Mouse (Mus musculus) embryonic facial prominence, embryonic 14.5 days (tissue): ENCODE data around the gene Dtnb. TPM values are rescaled to one million over a fixed set of nuclear protein-coding genes. Genes with fewer than 3 reads are reported as not detected.
A peak's percentile ranks its signal among the peaks of the same experiment; 100 is the strongest.

Experiments
- ATAC-seq: fragments of 200-750 bp; cut with Nextera tagmentation; 2 replicates; pipeline ENCODE4 v1.8.0; 2017; ENCODE audit warnings: low read depth, moderate number of reproducible peaks, moderate TSS enrichment
- DNase-seq: peaks from one replicate; pipeline ENCODE4 v3.0.0-alpha.2; 2015; ENCODE audit warnings: low spot score
- H3K27ac ChIP-seq: fragments of 300-500 bp; sonication (generic); replicated peaks from 2 replicates; pipeline ENCODE4 v1.5.1; 2014; ENCODE audit warnings: low read depth, mild to moderate bottlenecking, low read length, moderate library complexity
- H3K27me3 ChIP-seq: fragments of 300-500 bp; sonication (generic); replicated peaks from 2 replicates; pipeline ENCODE4 v1.6.1; 2014; ENCODE audit warnings: low read length; ENCODE audit not compliant: control insufficient read depth, insufficient read depth
- H3K36me3 ChIP-seq: fragments of 300-500 bp; sonication (generic); 2 replicates; pipeline ENCODE4 v1.6.1; 2014; ENCODE audit warnings: low read length, mixed read lengths; ENCODE audit not compliant: control insufficient read depth, insufficient read depth
- H3K4me1 ChIP-seq: fragments of 300-500 bp; sonication (generic); 2 replicates; pipeline ENCODE4 v1.6.1; 2014; ENCODE audit warnings: antibody characterized with exemption, low read length; ENCODE audit not compliant: control insufficient read depth, insufficient read depth
- H3K4me2 ChIP-seq: fragments of 300-500 bp; sonication (generic); 2 replicates; pipeline ENCODE4 v1.6.1; 2014; ENCODE audit warnings: low read depth, mild to moderate bottlenecking, low read length, moderate library complexity, mixed read lengths
- H3K4me3 ChIP-seq: fragments of 300-500 bp; sonication (generic); 2 replicates; pipeline ENCODE4 v1.5.1; 2014; ENCODE audit warnings: low read depth, mild to moderate bottlenecking, low read length
- H3K9ac ChIP-seq: fragments of 300-500 bp; sonication (generic); 2 replicates; pipeline ENCODE4 v1.6.1; 2014; ENCODE audit warnings: low read depth, mild to moderate bottlenecking, low read length, moderate library complexity, mixed read lengths
- H3K9me3 ChIP-seq: fragments of 300-500 bp; sonication (generic); 2 replicates; pipeline ENCODE4 v1.6.1; 2016; ENCODE audit warnings: low read length; ENCODE audit not compliant: control insufficient read depth
- WGBS: fragments of 180-500 bp; shearing (Covaris S2); extraction: QIAGEN DNeasy Blood & Tissue Kit; methylation state at CpG from one replicate; pipeline ENCODE4 v1.1.7; 2014; 5-methylcytosine and 5-hydroxymethylcytosine counted together
- polyA plus RNA-seq: library from polyadenylated mRNA; unstranded; fragments of >200 nt; fragmentation: Nextera tagmentation; extraction: Ambion mirVana; gene quantifications from 2 replicates; pipeline ENCODE4 v1.2.1, GENCODE M21; 2014

Dtnb gene
- polyA plus RNA-seq, 1 experiment from 2014 or later, result 27.4 TPM

DNA sequence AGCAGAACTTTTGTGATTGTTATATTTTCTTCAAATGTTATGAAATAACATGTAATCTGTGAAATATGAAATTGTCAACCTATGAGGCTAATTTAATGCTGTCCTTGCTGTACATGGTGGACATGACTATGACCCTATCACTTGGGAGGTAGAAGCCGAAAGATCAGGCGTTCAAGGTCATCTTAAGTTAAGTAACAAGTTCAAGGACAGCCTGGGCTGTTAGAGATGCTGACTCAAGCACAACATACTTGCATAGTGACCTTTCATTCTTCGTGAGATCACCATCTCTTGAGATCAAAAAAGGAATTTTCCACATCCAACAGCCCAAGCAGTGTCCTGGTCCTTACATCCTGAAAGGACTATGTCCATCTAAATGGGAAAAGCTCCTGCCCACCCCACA lies 184.0 kb downstream of the Dtnb start:
- H3K9me3 ChIP-seq, result no peaks in the 10 kb centered on the region
- no peak overlapping the region for H3K9ac ChIP-seq
- no peak overlapping the region for H3K4me3 ChIP-seq
- H3K4me2 ChIP-seq, result no peak overlapping the region
- ATAC-seq, result no peak
- no peak overlapping the region for H3K27ac ChIP-seq
- WGBS, result 91% methylated on average over 3 of the region's 3 CpGs
- peaks cover 5% of the 10 kb centered on the region for H3K4me1 ChIP-seq
- no peaks in the 10 kb centered on the region for H3K27me3 ChIP-seq
- no peak for DNase-seq
- H3K36me3 ChIP-seq, result peaks cover 11% of the 10 kb centered on the region

GRCm38 (mm10) chr12:3758127-3758526 lies 185.9 kb downstream of the Dtnb start:
- no peaks in the 10 kb centered on the region for H3K27me3 ChIP-seq
- H3K4me3 ChIP-seq, result no peak overlapping the region
- WGBS, result 94% methylated on average over 3 of the region's 3 CpGs

DNA sequence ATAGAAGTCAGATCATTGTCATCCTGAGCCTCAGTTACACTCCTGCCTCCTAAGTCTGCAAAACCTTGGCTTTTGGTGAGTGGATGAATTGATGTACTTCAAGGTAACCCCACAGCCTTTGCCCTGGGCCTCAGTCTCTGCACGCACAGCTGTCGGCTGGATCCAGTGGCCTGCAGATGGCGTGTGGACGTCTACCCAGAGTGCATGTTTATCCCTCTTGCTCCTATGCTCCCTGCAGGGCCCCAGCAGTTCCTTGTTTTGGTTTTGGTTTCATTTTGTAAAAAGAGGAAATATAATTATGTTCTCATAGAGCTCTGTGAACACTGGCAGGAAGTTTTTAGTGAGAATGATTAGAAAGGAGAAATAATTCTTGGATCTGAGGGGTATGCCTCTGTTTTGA lies 187.2 kb downstream of the Dtnb start:
- peak overlapping the region; percentile 44; the same call in 1 of the 2 replicates for H3K27ac ChIP-seq
- peak overlapping the region; percentile 15; the same call in 1 of the 2 replicates for H3K9ac ChIP-seq
- peaks cover 5% of the 10 kb centered on the region for H3K4me1 ChIP-seq
- peak; percentile 65; the same call in 1 of the 2 replicates for ATAC-seq
- WGBS, result 42% methylated on average over 4 of the region's 4 CpGs
- H3K4me2 ChIP-seq, result no peak overlapping the region
- no peak overlapping the region for H3K4me3 ChIP-seq
- no peaks in the 10 kb centered on the region for H3K9me3 ChIP-seq
- DNase-seq, result peak; percentile 55
- H3K27me3 ChIP-seq, result no peaks in the 10 kb centered on the region
- 0 out of 2 replicates have a peak, but pooled peaks cover under 1% of the 10 kb centered on the region for H3K36me3 ChIP-seq

More at GRCm38 (mm10) chr12:3758127-3758526, 185.9 kb downstream of the Dtnb start:
- Histone ChIP-seq H3K9ac (no peak overlapping the region), H3K27ac (no peak overlapping the region), H3K4me2 (no peak overlapping the region), H3K9me3 (no peaks in the 10 kb centered on the region), H3K4me1 (peaks cover 5% of the 10 kb centered on the region), H3K36me3 (no peaks in the 10 kb centered on the region)
- DNase-seq (no peak), ATAC-seq (no peak)

DNA sequence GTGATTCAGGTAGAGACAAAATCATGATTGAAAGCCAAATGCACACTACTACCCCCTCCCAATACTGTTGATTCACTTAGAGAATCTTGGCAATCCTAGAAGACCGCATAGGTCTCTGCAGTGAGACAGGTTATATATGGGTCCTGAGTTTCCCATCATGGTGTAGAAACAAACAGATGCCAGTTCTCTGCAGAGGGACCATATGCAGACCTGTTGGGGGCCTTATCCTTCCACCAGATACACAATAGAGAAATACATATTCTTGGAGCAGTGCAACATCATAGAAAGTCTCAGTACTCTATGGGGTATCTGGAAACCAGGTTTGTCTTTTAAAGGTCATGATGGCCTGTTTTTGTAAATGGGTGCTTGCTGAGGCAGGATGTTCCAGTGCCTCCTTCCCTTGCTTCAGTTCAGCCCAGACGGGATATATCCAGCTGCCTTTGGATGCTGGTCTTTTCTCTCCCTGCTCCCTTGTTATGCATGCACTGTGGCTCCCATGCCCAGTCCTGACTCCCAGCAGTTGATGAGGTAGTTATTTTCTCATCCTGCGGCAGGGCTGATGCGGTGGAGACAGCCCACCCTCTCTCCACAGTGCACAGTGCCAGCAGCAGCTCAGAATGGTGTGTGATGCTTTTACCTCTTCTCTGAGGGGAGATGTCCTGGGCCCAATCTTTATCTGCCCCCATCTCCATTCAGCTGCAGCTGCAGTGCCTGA lies 188.9 kb downstream of the Dtnb start:
- H3K4me1 ChIP-seq, result peaks cover 5% of the 10 kb centered on the region
- H3K36me3 ChIP-seq, result 0 out of 2 replicates have a peak, but pooled peaks cover 4% of the 10 kb centered on the region
- DNase-seq (no peak), ATAC-seq (peak; percentile 60; the same call in 1 of the 2 replicates)
- H3K9me3 ChIP-seq, result no peaks in the 10 kb centered on the region
- no peak overlapping the region for H3K4me2 ChIP-seq
- no peak overlapping the region for H3K27ac ChIP-seq
- no peaks in the 10 kb centered on the region for H3K27me3 ChIP-seq
- H3K4me3 ChIP-seq, result no peak overlapping the region
- 64% methylated on average over 4 of the region's 4 CpGs for WGBS
- no peak overlapping the region for H3K9ac ChIP-seq

GRCm38 (mm10) chr12:3761591-3762295 lies 189.6 kb downstream of the Dtnb start:
- no peaks in the 10 kb centered on the region for H3K9me3 ChIP-seq
- peaks cover 5% of the 10 kb centered on the region for H3K4me1 ChIP-seq
- no peak overlapping the region for H3K27ac ChIP-seq
- no peak for DNase-seq
- no peaks in the 10 kb centered on the region for H3K27me3 ChIP-seq
- WGBS, result 74% methylated on average over 6 of the region's 6 CpGs
- ATAC-seq, result no peak; the same call in 1 of the 2 replicates
- H3K4me2 ChIP-seq, result no peak overlapping the region
- H3K4me3 ChIP-seq, result no peak overlapping the region
- 0 out of 2 replicates have a peak, but pooled peaks cover 4% of the 10 kb centered on the region for H3K36me3 ChIP-seq
- H3K9ac ChIP-seq, result no peak overlapping the region

DNA sequence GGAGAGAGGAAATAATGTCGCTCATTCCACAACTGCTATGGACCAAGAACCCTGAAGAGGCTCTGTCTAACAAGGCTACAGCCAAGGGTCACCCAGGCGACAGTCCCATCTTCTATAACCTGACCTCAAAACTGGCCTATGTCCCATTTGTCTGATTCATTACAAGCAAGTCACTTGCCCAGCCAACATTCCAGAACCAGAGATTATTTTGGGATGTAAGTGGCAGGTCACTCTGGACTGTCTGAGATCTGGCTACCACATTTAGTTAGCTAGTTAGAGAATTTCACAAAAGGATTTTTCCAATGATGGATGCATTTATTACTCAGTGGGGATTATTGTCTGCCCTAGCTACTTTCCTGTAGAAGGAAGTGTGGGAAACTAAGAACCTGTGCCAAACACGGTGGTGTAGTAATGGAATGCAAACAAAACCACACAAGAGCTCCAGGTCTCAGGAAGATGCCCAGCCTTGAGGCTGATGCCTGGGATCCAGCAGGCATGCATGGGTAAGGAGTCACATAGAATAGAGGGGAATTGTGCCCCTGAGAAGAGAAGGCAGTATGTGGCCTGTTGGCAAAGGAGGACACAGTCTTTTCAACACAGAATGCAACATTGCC lies 192.1 kb downstream of the Dtnb start:
- Histone ChIP-seq H3K4me2 (no peak overlapping the region), H3K4me3 (no peak overlapping the region), H3K4me1 (peaks cover 3% of the 10 kb centered on the region), H3K9me3 (no peaks in the 10 kb centered on the region), H3K36me3 (0 out of 2 replicates have a peak, but pooled peaks cover 4% of the 10 kb centered on the region), H3K27ac (no peak overlapping the region), H3K27me3 (no peaks in the 10 kb centered on the region), H3K9ac (no peak overlapping the region)
- ATAC-seq (no peak), DNase-seq (no peak)
- WGBS, result 79% methylated on average over 3 of the region's 3 CpGs

DNA sequence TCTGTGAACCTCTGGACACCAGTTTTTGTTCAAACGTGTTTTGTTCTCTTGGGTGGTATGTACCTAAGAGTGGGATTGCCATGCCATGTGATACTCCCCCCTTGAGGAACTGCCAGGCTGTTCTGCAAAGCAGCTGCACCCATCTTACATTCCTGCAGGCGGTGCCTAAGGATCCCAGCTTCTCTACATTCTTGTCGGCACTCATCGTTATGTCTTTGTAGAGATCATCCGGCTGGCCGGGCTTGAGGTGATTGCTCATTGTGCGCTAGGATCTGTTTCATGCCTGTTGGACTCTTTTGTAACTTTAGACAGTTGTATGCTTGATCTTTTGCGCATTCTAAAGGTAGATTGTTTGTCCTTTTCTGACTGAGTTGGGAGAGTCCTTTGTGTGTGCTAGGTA lies 195.2 kb downstream of the Dtnb start:
- Histone ChIP-seq H3K9ac (no peak overlapping the region), H3K4me2 (no peak overlapping the region), H3K4me3 (no peak overlapping the region), H3K36me3 (0 out of 2 replicates have a peak, but pooled peaks cover 4% of the 10 kb centered on the region), H3K9me3 (no peaks in the 10 kb centered on the region), H3K4me1 (no peaks in the 10 kb centered on the region), H3K27ac (no peak overlapping the region), H3K27me3 (no peaks in the 10 kb centered on the region)
- WGBS, result 62% methylated on average over 8 of the region's 8 CpGs
- ATAC-seq, result 0 out of 2 replicates have a peak, but pooled peaks have one; percentile 26
- DNase-seq, result peak; percentile 52

GRCm38 (mm10) chr12:3768391-3768790 lies 196.2 kb downstream of the Dtnb start:
- H3K27ac ChIP-seq, result no peak overlapping the region
- H3K4me1 ChIP-seq, result no peaks in the 10 kb centered on the region
- no peak overlapping the region for H3K4me3 ChIP-seq
- H3K9ac ChIP-seq, result no peak overlapping the region
- H3K36me3 ChIP-seq, result peaks cover 10% of the 10 kb centered on the region; the same call in 1 of the 2 replicates
- no peaks in the 10 kb centered on the region for H3K27me3 ChIP-seq
- H3K9me3 ChIP-seq, result no peaks in the 10 kb centered on the region
- WGBS, result 86% methylated on average over 4 of the region's 4 CpGs
- no peak for ATAC-seq
- H3K4me2 ChIP-seq, result no peak overlapping the region
- DNase-seq, result no peak
